Mouse (Mus musculus) testis, adult 2 months (tissue): ENCODE measurements at regions not wholly inside any gene's neighbourhood (a gene's known extent, or its start where the extent isn't known, plus 50 kb on each side); places are given as distances from the start of the nearest gene placed in this dataset.

Experiments used
- CTCF ChIP-seq: fragments of 200-500 bp; IDR thresholded peaks from 2 replicates; pipeline ENCODE4 v1.5.1; 2012; ENCODE audit warnings: low read depth, mild to moderate bottlenecking, inconsistent platforms, low read length, moderate library complexity; ENCODE audit not compliant: control insufficient read depth, insufficient read depth, insufficient replicate concordance
- POLR2A ChIP-seq: fragments of 200-500 bp; IDR thresholded peaks from 2 replicates; pipeline ENCODE4 v1.6.1; 2012; ENCODE audit warnings: low read depth, mild to moderate bottlenecking, inconsistent platforms, low read length, moderate library complexity; ENCODE audit not compliant: control insufficient read depth

DNA sequence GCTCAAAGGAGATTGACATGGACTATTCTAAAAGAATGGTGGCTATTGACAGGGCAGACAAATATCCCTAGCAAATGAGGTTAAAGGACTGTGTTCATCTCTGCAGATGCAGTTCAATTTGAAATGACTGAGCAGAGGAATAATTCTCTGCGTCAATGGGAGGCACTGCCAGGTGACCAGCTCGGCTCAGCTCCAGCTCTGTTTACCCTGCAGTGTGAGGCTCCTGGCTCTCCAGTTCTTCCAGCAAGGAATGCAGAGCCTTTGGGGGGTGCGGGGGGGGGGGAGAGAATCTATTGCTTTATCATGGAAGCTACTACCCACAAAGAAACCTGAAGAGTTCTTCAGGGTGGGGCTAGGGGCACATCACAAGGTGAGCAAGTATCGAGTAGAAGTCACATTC lies 115.6 kb upstream of the Med14 start:
- TF ChIP-seq CTCF (no peak), POLR2A (no peak)
